Mouse (Mus musculus) lung, adult 2 months (tissue): ENCODE measurements around the gene Cblb. TPM values are rescaled to one million over a fixed set of nuclear protein-coding genes. Genes with fewer than 3 reads are reported as not detected.

Experiments
- DNase-seq: peaks from one replicate; pipeline ENCODE4 v3.0.0; 2022
- H3K4me1 ChIP-seq: fragments of 200-500 bp; 2 replicates; pipeline ENCODE4 v1.6.1; 2011; ENCODE audit warnings: low read length; ENCODE audit not compliant: control insufficient read depth, insufficient read depth
- H3K4me3 ChIP-seq: fragments of 200-500 bp; replicated peaks from 2 replicates; pipeline ENCODE3; 2011; ENCODE audit warnings: low read depth, mild to moderate bottlenecking, control low read depth, low read length; ENCODE audit errors: extremely low read depth
- CTCF ChIP-seq: fragments of 200-500 bp; IDR thresholded peaks from 2 replicates; pipeline ENCODE4 v1.5.1; 2011; ENCODE audit warnings: mild to moderate bottlenecking, low read length, control low read depth; ENCODE audit not compliant: insufficient read depth
- POLR2A ChIP-seq: fragments of 200-500 bp; IDR thresholded peaks from 2 replicates; pipeline ENCODE4 v1.6.1; 2011; ENCODE audit warnings: low read depth, mild to moderate bottlenecking, control low read depth, low read length, borderline replicate concordance; ENCODE audit errors: extremely low read depth
- WGBS: fragments of 180-500 bp; shearing (Covaris S2); methylation state at CpG from one replicate; pipeline ENCODE4 v1.1.7; 2018; 5-methylcytosine and 5-hydroxymethylcytosine counted together
- polyA plus RNA-seq: library from polyadenylated mRNA; depleted of rRNA; stranded (reverse); fragments of >200 nt; gene quantifications from 2 replicates; pipeline ENCODE4 v1.2.3, GENCODE M21; 2012

The Cblb gene
- polyA plus RNA-seq, 1 experiment = 21.7 TPM

DNA sequence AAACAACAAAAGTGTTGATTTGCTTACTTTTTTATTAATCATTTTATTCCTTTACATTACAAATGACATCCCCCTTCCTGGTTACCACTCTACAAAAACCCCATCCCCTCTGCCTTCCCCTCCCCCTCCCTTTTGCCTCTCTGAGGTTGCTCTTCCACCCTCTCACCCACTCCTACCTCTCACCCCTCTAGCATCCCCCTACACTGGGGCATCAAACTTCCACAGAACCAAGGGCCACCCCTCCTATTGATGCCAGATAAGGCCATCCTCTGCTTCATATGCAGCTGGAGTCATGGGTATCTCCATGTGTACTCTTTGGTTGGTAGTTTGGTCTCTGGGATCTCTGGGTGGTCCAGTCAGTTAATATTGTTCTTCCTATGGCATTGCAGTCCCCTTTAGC, 93.9 kb downstream of the Cblb start:
- H3K4me1 ChIP-seq = peaks cover 9% of the 10 kb centered on the region
- no peak for DNase-seq
- TF ChIP-seq POLR2A = no peak
- no peak for TF ChIP-seq CTCF
- H3K4me3 ChIP-seq = no peak overlapping the region

DNA sequence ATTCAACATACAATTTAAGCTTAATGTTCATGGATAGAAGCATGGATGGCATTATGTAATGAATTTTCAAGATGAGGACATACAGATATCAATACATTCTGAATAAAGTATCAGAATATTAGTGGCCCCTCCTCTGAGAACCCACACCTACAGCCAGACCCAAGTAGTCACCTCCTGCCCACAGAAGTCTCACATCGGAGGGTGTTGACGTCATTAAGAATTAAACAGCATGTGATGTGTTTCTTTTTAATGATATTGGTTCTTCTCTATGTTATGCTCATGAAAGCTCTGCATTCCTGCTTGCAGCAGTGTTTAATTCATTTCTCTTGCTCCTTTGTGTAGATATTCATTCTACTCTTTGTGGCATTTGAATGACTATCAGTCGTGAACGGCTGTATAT, 94.9 kb downstream of the Cblb start:
- 93% methylated on average over 4 of the region's 4 CpGs for WGBS
- DNase-seq = no peak
- TF ChIP-seq CTCF = no peak
- no peak for TF ChIP-seq POLR2A
- H3K4me1 ChIP-seq = peaks cover 11% of the 10 kb centered on the region
- H3K4me3 ChIP-seq = no peak overlapping the region

DNA sequence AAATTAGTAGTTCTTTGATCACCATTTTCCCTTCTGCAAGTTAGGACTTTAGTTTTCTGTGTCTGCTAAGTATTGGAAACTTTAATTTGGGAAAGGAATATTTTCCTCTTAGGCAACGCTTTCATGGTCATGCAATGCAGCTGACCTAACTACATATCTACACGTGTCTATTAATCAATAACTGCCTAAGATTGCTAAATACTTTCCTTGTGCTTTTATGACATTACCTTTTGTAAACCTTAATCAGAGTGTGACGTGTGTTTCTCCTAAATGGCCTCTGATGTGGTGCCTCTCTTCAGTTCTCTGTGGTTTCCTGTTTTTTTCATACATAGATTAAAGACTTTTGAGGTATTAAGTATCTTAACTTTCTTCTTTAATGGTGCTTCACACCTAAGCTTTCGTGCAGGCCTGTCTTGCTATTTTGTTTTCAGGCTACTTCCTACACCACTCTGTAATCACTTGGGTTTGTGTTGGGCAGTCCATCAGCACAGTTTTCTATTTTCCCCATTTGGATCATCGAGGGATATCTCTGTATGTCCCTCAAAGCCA, 98.4 kb downstream of the Cblb start:
- H3K4me3 ChIP-seq = no peak overlapping the region
- DNase-seq = no peak
- WGBS = 61% methylated on average over 5 of the region's 5 CpGs
- TF ChIP-seq CTCF = no peak
- no peak for TF ChIP-seq POLR2A
- peaks cover 14% of the 10 kb centered on the region for H3K4me1 ChIP-seq

GRCm38 (mm10) chr16:52132808-52133490, 101.9 kb downstream of the Cblb start:
- no peak for DNase-seq
- peaks cover 20% of the 10 kb centered on the region for H3K4me1 ChIP-seq
- no peak overlapping the region for H3K4me3 ChIP-seq
- no peak for TF ChIP-seq POLR2A
- TF ChIP-seq CTCF = no peak
- 76% methylated on average over 11 of the region's 11 CpGs for WGBS

DNA sequence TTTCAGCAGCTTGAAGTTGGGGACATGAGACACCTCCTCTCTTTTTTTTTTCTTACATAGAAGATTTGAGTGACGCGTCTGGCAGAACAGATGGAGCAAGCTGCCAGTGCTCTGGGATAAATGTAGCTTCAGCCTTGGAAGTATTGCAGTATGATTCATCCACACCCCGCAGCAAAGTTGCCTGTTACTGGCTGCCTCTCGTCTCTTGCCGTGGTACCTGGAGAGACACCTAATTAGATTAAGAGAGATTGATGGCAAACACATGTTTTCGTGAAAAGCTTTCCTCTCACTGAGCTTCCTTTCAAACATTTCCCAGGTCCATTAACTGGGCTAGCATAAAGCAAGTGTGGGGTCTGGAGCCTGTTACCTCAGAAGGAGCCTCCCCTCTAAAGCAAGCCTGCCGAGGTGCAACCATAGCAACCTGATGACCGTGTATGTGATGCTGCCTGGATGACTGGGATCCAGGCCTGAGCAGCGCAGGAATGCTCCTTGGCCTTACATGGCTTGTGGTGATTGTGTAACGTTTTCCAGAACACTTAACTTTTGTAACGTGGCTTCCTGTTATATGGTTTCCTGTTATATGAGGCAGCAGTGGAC, 103.7 kb downstream of the Cblb start:
- H3K4me1 ChIP-seq = peaks cover 18% of the 10 kb centered on the region
- no peak overlapping the region for H3K4me3 ChIP-seq
- DNase-seq = no peak
- TF ChIP-seq CTCF = no peak
- TF ChIP-seq POLR2A = no peak
- 53% methylated on average over 11 of the region's 11 CpGs for WGBS

DNA sequence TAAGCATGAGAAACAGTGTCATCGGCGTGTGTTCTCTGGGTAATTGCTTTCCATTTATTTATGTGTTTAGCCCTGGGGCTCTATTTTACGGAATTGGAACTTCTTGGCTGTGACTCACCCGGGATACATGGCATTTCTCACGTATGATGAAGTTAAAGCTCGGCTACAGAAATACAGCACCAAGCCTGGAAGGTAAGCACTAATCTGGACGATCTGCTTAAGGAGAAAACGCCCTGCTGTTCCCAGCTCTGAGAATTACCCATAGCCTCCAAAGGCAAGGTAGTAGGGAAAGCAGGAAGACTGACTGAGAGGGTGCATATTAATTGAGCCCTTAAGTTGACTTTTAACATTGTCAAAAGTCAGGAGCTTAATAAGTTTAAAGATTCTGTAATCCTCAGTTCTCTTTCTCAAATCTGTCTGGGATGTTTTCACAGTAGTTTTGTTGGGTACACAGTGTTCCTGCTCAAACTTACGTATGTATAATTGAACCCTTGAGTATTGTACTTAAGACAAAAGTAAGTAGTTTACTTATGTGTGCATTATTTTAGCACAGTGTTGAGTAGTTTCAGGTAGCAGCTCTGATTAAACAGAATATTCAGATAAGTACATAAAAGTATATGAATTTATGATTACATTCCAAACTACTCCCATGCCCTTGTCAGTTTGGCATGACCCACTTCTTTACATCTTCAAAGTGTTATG, 104.8 kb downstream of the Cblb start:
- no peak for TF ChIP-seq CTCF
- no peak for TF ChIP-seq POLR2A
- WGBS = 75% methylated on average over 9 of the region's 9 CpGs
- no peak for DNase-seq
- H3K4me1 ChIP-seq = peaks cover 14% of the 10 kb centered on the region
- H3K4me3 ChIP-seq = no peak overlapping the region

DNA sequence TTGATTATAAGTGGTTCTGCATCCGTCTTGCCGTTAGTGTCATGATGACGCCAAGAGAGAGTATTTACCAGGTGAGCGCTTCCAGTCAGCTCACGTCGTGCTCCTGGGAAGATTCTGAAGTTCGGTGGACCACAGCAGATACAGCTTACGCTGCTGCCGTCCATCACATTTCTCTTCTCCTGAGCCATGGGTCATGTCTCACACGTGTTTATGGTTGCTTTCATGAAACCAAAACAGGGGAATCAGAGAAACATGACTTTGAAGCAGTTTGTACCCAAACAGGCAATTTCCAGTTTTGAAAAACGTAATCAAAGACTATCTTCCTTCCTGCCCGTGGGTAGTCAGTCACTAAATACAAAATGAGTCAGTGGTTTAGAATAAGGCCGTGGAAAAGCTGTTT, 112.1 kb downstream of the Cblb start:
- TF ChIP-seq POLR2A (no peak), CTCF (no peak)
- no peak overlapping the region for H3K4me3 ChIP-seq
- H3K4me1 ChIP-seq = no peaks in the 10 kb centered on the region
- WGBS = 85% methylated on average over 13 of the region's 13 CpGs
- no peak for DNase-seq

GRCm38 (mm10) chr16:52143818-52144217, 112.8 kb downstream of the Cblb start:
- Histone ChIP-seq H3K4me3 (no peak overlapping the region), H3K4me1 (no peaks in the 10 kb centered on the region)
- WGBS = 95% methylated on average over 3 of the region's 3 CpGs
- DNase-seq = no peak
- TF ChIP-seq CTCF (no peak), POLR2A (no peak)

- TF ChIP-seq CTCF = no peak
- TF ChIP-seq POLR2A = no peak
- 83% methylated on average over 5 of the region's 5 CpGs for WGBS
- DNase-seq = no peak
- H3K4me3 ChIP-seq = no peak overlapping the region
- no peaks in the 10 kb centered on the region for H3K4me1 ChIP-seq
Observed at GRCm38 (mm10) chr16:52144792-52145191, 113.8 kb downstream of the Cblb start.
